Mouse (Mus musculus) heart, postnatal 0 days (tissue): ENCODE results near the gene Commd2.

Source experiments
- CTCF ChIP-seq: IDR thresholded peaks from 2 replicates; pipeline ENCODE4 v1.5.1; 2016; ENCODE audit warnings: antibody characterized with exemption, control low read depth, low read depth
- EP300 ChIP-seq: IDR thresholded peaks from 2 replicates; pipeline ENCODE4 v1.6.1; 2016; ENCODE audit warnings: antibody characterized with exemption, low read depth

GRCm38 (mm10) chr3:57664682-57665081 is 13.2 kb upstream of the Commd2 start:
- TF ChIP-seq CTCF (no peak), EP300 (no peak)
